Mouse (Mus musculus): ENCODE data around the gene Slc4a5.

DNA sequence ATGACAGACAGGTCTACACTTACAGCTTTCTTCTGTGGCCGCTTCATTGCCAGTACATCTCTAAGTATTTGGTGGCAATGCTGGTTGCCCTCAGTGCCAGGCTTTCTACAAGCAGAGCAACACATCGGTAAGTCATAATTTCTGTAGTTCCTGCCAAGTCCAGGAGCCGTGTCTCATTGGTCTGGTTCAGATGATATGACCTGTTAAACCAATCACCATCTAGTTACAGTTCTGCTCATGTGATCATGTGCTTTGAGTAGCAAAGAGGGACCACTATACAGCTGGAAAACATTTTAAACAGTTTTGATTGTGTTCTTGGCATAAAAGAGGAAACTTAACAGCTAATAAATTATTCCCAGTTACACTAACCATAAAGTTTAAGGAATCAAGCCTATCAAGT lies 128.3 kb downstream of the Slc4a5 start:
- TF ChIP-seq CTCF (IDR thresholded peaks at IDR 0.05; ENCODE audit: low read depth) (no peak), EP300 (IDR thresholded peaks at IDR 0.05; ENCODE audit: low read depth) (no peak)
